Mouse (Mus musculus) limb, embryonic 11.5 days (tissue): ENCODE results near the gene Atrip. TPM values are rescaled to one million over a fixed set of nuclear protein-coding genes. Genes with fewer than 3 reads are reported as not detected.

Experiments used
- ATAC-seq: fragments of 200-750 bp; cut with Nextera tagmentation; 2 replicates; pipeline ENCODE4 v1.8.0; 2017; ENCODE audit warnings: low read depth; ENCODE audit not compliant: insufficient number of reproducible peaks, low FRiP score, low TSS enrichment
- DNase-seq: peaks from one replicate; pipeline ENCODE4 v3.0.0-alpha.2; 2015; ENCODE audit warnings: low spot score
- H3K27ac ChIP-seq: fragments of 300-500 bp; sonication (generic); replicated peaks from 2 replicates; pipeline ENCODE4 v1.5.1; 2014; ENCODE audit warnings: low read depth, mild to moderate bottlenecking, low read length
- H3K27me3 ChIP-seq: fragments of 300-500 bp; sonication (generic); 2 replicates; pipeline ENCODE4 v1.6.1; 2014; ENCODE audit warnings: mild to moderate bottlenecking, low read length, mixed read lengths; ENCODE audit not compliant: control insufficient read depth, insufficient read depth
- H3K36me3 ChIP-seq: fragments of 300-500 bp; sonication (generic); 2 replicates; pipeline ENCODE4 v1.6.1; 2014; ENCODE audit warnings: mild to moderate bottlenecking, low read length, moderate library complexity, mixed read lengths; ENCODE audit not compliant: control insufficient read depth, insufficient read depth
- H3K4me1 ChIP-seq: fragments of 300-500 bp; sonication (generic); 2 replicates; pipeline ENCODE4 v1.6.1; 2014; ENCODE audit warnings: low read length, mixed read lengths; ENCODE audit not compliant: control insufficient read depth, insufficient read depth
- H3K4me2 ChIP-seq: fragments of 300-500 bp; sonication (generic); 2 replicates; pipeline ENCODE4 v1.6.1; 2014; ENCODE audit warnings: low read depth, mild to moderate bottlenecking, moderate library complexity; ENCODE audit not compliant: severe bottlenecking
- H3K4me3 ChIP-seq: fragments of 300-500 bp; sonication (generic); 2 replicates; pipeline ENCODE4 v1.5.1; 2014; ENCODE audit warnings: low read depth, low read length
- H3K9ac ChIP-seq: fragments of 300-500 bp; sonication (generic); 2 replicates; pipeline ENCODE4 v1.6.1; 2014; ENCODE audit warnings: mild to moderate bottlenecking, low read length
- H3K9me3 ChIP-seq: fragments of 300-500 bp; sonication (generic); 2 replicates; pipeline ENCODE4 v1.6.1; 2016; ENCODE audit warnings: low read length; ENCODE audit not compliant: control insufficient read depth
- WGBS: fragments of 180-500 bp; shearing (Covaris S2); extraction: QIAGEN DNeasy Blood & Tissue Kit; methylation state at CpG from one replicate; pipeline ENCODE4 v1.1.7; 2014; 5-methylcytosine and 5-hydroxymethylcytosine counted together
- polyA plus RNA-seq: library from polyadenylated mRNA; unstranded; fragments of >200 nt; fragmentation: Nextera tagmentation; extraction: Ambion mirVana; gene quantifications from 2 replicates; pipeline ENCODE4 v1.2.1, GENCODE M21; 2014

The Atrip gene
- polyA plus RNA-seq, 1 experiment from 2014 or later, result 28.4 TPM

GRCm38 (mm10) chr9:109059136-109059903 is 14.6 kb downstream of the Atrip start, which contains the start of gene Trex1:
Gene Trex1 (minus strand): TSS chr9:109059734.
- 32% methylated on average over 15 of the region's 15 CpGs for WGBS
- peak; percentile 63 for ATAC-seq

GRCm38 (mm10) chr9:109058006-109058765 is 15.7 kb downstream of the Atrip start:
- ATAC-seq (no peak), DNase-seq (no peak)
- Histone ChIP-seq H3K4me2 (no peak overlapping the region), H3K9me3 (no peaks in the 10 kb centered on the region), H3K4me1 (peaks cover 11% of the 10 kb centered on the region), H3K4me3 (no peak overlapping the region), H3K36me3 (peaks cover 13% of the 10 kb centered on the region; the same call in 1 of the 2 replicates), H3K9ac (no peak overlapping the region), H3K27ac (no peak overlapping the region), H3K27me3 (no peaks in the 10 kb centered on the region)
- WGBS, result 94% methylated on average over 19 of the region's 19 CpGs

More at GRCm38 (mm10) chr9:109059136-109059903, 14.6 kb downstream of the Atrip start, which contains the start of gene Trex1:
- DNase-seq, result peak; percentile 91
- Histone ChIP-seq H3K27ac (peak within 1 kb of the TSS; percentile 64; the same call in 1 of the 2 replicates), H3K4me2 (peak within 1 kb of the TSS; percentile 36), H3K4me3 (peak within 1 kb of the TSS; percentile 14; the same call in 1 of the 2 replicates), H3K9ac (peak within 1 kb of the TSS; percentile 53), H3K9me3 (no peaks in the 10 kb centered on the region), H3K27me3 (no peaks in the 10 kb centered on the region), H3K36me3 (peaks cover 20% of the 10 kb centered on the region), H3K4me1 (peaks cover 11% of the 10 kb centered on the region)

GRCm38 (mm10) chr9:109057543-109057942 is 16.4 kb downstream of the Atrip start:
- Histone ChIP-seq H3K27me3 (no peaks in the 10 kb centered on the region), H3K4me1 (peaks cover 11% of the 10 kb centered on the region), H3K9me3 (no peaks in the 10 kb centered on the region), H3K27ac (no peak overlapping the region), H3K4me3 (no peak overlapping the region), H3K36me3 (peaks cover 11% of the 10 kb centered on the region; the same call in 1 of the 2 replicates), H3K9ac (no peak overlapping the region), H3K4me2 (no peak overlapping the region)
- ATAC-seq (no peak), DNase-seq (no peak)
- 94% methylated on average over 5 of the region's 5 CpGs for WGBS

- Histone ChIP-seq H3K4me1 (peaks cover 11% of the 10 kb centered on the region), H3K9ac (no peak overlapping the region), H3K36me3 (peaks cover 11% of the 10 kb centered on the region; the same call in 1 of the 2 replicates), H3K27me3 (no peaks in the 10 kb centered on the region), H3K4me2 (no peak overlapping the region), H3K4me3 (no peak overlapping the region), H3K27ac (no peak overlapping the region), H3K9me3 (no peaks in the 10 kb centered on the region)
- DNase-seq (no peak), ATAC-seq (no peak)
- 84% methylated on average over 4 of the region's 4 CpGs for WGBS
These were observed 17.0 kb downstream of the Atrip start for GRCm38 (mm10) chr9:109056916-109057315.

- Histone ChIP-seq H3K4me2 (no peak overlapping the region), H3K27ac (no peak overlapping the region), H3K9ac (no peak overlapping the region), H3K9me3 (no peaks in the 10 kb centered on the region), H3K4me3 (no peak overlapping the region), H3K36me3 (peaks cover 11% of the 10 kb centered on the region; the same call in 1 of the 2 replicates), H3K4me1 (peaks cover 11% of the 10 kb centered on the region), H3K27me3 (no peaks in the 10 kb centered on the region)
- DNase-seq, result no peak
- no peak for ATAC-seq
- WGBS, result 93% methylated on average over 17 of the region's 17 CpGs
These were observed 17.7 kb downstream of the Atrip start for GRCm38 (mm10) chr9:109056081-109056690.

GRCm38 (mm10) chr9:109055271-109056030 is 18.5 kb downstream of the Atrip start:
- H3K27ac ChIP-seq, result 0 out of 2 replicates have a peak overlapping the region, but pooled peaks have one; percentile 30
- WGBS, result 87% methylated on average over 12 of the region's 12 CpGs
- H3K4me3 ChIP-seq, result no peak overlapping the region
- H3K36me3 ChIP-seq, result peaks cover 11% of the 10 kb centered on the region; the same call in 1 of the 2 replicates
- peak overlapping the region; percentile 24; the same call in 1 of the 2 replicates for H3K4me2 ChIP-seq
- DNase-seq (no peak), ATAC-seq (no peak)
- H3K4me1 ChIP-seq, result peaks cover 11% of the 10 kb centered on the region
- H3K27me3 ChIP-seq, result no peaks in the 10 kb centered on the region
- no peaks in the 10 kb centered on the region for H3K9me3 ChIP-seq
- H3K9ac ChIP-seq, result no peak overlapping the region

- Histone ChIP-seq H3K9me3 (no peaks in the 10 kb centered on the region), H3K4me3 (no peak overlapping the region), H3K36me3 (peaks cover 9% of the 10 kb centered on the region), H3K4me1 (peaks cover 11% of the 10 kb centered on the region), H3K27me3 (no peaks in the 10 kb centered on the region), H3K9ac (peak overlapping the region; percentile 30; the same call in 1 of the 2 replicates), H3K4me2 (peak overlapping the region; percentile 24), H3K27ac (0 out of 2 replicates have a peak overlapping the region, but pooled peaks have one; percentile 52)
- ATAC-seq (no peak), DNase-seq (peak; percentile 55)
- WGBS, result 11% methylated on average over 7 of the region's 7 CpGs
These were observed 19.2 kb downstream of the Atrip start for GRCm38 (mm10) chr9:109054712-109055111.
